Mouse (Mus musculus) limb, embryonic 14.5 days (tissue): ENCODE results near the gene Gpr39. TPM values are rescaled to one million over a fixed set of nuclear protein-coding genes. Genes with fewer than 3 reads are reported as not detected.

Source experiments
- ATAC-seq: fragments of 200-750 bp; cut with Nextera tagmentation; 2 replicates; pipeline ENCODE4 v1.8.0; 2017; ENCODE audit warnings: low read depth, moderate number of reproducible peaks, moderate TSS enrichment; ENCODE audit not compliant: low FRiP score
- DNase-seq: peaks from one replicate; pipeline ENCODE4 v3.0.0-alpha.2; 2015; ENCODE audit warnings: low spot score
- H3K27ac ChIP-seq: fragments of 300-500 bp; sonication (generic); replicated peaks from 2 replicates; pipeline ENCODE4 v1.5.1; 2014; ENCODE audit warnings: low read depth, mild to moderate bottlenecking, low read length, moderate library complexity, mixed read lengths
- H3K27me3 ChIP-seq: fragments of 300-500 bp; sonication (generic); 2 replicates; pipeline ENCODE4 v1.6.1; 2014; ENCODE audit warnings: low read length, mixed read lengths; ENCODE audit not compliant: control insufficient read depth, insufficient read depth
- H3K36me3 ChIP-seq: fragments of 300-500 bp; sonication (generic); 2 replicates; pipeline ENCODE4 v1.6.1; 2014; ENCODE audit warnings: mild to moderate bottlenecking, low read length, moderate library complexity, mixed read lengths; ENCODE audit not compliant: control insufficient read depth, insufficient read depth
- H3K4me1 ChIP-seq: fragments of 300-500 bp; sonication (generic); 2 replicates; pipeline ENCODE4 v1.6.1; 2014; ENCODE audit warnings: antibody characterized with exemption, low read length, mixed read lengths; ENCODE audit not compliant: control insufficient read depth, insufficient read depth
- H3K4me2 ChIP-seq: fragments of 300-500 bp; sonication (generic); replicated peaks from 2 replicates; pipeline ENCODE4 v1.6.1; 2014; ENCODE audit warnings: low read depth, mild to moderate bottlenecking, low read length, moderate library complexity; ENCODE audit not compliant: severe bottlenecking
- H3K4me3 ChIP-seq: fragments of 300-500 bp; sonication (generic); replicated peaks from 2 replicates; pipeline ENCODE4 v1.5.1; 2014; ENCODE audit warnings: low read length
- H3K9ac ChIP-seq: fragments of 300-500 bp; sonication (generic); 2 replicates; pipeline ENCODE4 v1.6.1; 2014; ENCODE audit warnings: mild to moderate bottlenecking, low read depth, low read length, moderate library complexity; ENCODE audit not compliant: severe bottlenecking
- H3K9me3 ChIP-seq: fragments of 300-500 bp; sonication (generic); 2 replicates; pipeline ENCODE4 v1.6.1; 2016; ENCODE audit warnings: low read length; ENCODE audit not compliant: control insufficient read depth
- POLR2A ChIP-seq: fragments of 200-500 bp; IDR thresholded peaks from 2 replicates; pipeline ENCODE4 v1.8.0; 2012; ENCODE audit warnings: inconsistent platforms, mild to moderate bottlenecking, moderate library complexity, borderline replicate concordance; ENCODE audit not compliant: insufficient read depth, insufficient read length; ENCODE audit errors: extremely low read depth
- WGBS: fragments of 180-500 bp; shearing (Covaris S2); extraction: QIAGEN DNeasy Blood & Tissue Kit; methylation state at CpG from one replicate; pipeline ENCODE4 v1.1.7; 2014; 5-methylcytosine and 5-hydroxymethylcytosine counted together
- polyA plus RNA-seq, 2 experiments: library from polyadenylated mRNA; depleted of rRNA in 1 of 2; stranded (reverse) in 1 of 2; unstranded in 1 of 2; fragments of >200 nt; fragmentation: Nextera tagmentation in 1 of 2; extraction: Ambion mirVana in 1 of 2; gene quantifications; 2 replicates each; pipeline versions ENCODE4 v1.2.1 to v1.2.3; 2012 to 2014

The Gpr39 gene
- polyA plus RNA-seq, 2 experiments, result 0.12 to 0.23 TPM

DNA sequence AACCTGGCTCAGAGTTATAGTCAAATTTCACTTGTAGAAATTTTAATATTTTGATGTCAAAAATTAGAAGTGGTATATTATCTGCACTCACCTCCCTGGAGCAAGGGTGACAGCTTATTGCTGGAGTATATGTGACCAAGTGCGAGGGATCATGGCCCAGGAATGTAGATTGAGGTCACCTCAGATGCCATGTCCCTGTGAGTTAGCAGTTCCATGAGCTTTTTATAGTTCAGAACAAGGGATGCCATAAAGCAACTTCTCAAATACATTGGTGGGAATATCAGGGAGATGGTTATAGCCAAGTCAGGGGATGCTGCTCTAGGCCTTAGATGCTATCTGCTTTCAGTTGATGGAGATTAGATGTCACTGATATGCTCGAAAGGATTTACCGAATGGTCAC lies 27.7 kb upstream of the Gpr39 start:
- ATAC-seq (no peak), DNase-seq (no peak)
- Histone ChIP-seq H3K4me3 (no peak overlapping the region), H3K9me3 (no peaks in the 10 kb centered on the region), H3K4me1 (no peaks in the 10 kb centered on the region), H3K27me3 (no peaks in the 10 kb centered on the region), H3K9ac (no peak overlapping the region), H3K36me3 (no peaks in the 10 kb centered on the region), H3K27ac (no peak overlapping the region), H3K4me2 (no peak overlapping the region)
- WGBS, result 76% methylated on average over 3 of the region's 3 CpGs
- no peak for TF ChIP-seq POLR2A

GRCm38 (mm10) chr1:125652836-125653594 lies 23.8 kb upstream of the Gpr39 start:
- no peaks in the 10 kb centered on the region for H3K27me3 ChIP-seq
- H3K4me1 ChIP-seq, result no peaks in the 10 kb centered on the region
- no peaks in the 10 kb centered on the region for H3K9me3 ChIP-seq
- DNase-seq (no peak), ATAC-seq (no peak)
- WGBS, result 70% methylated on average over 1 of the region's 1 CpGs
- TF ChIP-seq POLR2A, result no peak
- H3K4me3 ChIP-seq, result no peak overlapping the region
- no peaks in the 10 kb centered on the region for H3K36me3 ChIP-seq
- H3K9ac ChIP-seq, result no peak overlapping the region
- H3K27ac ChIP-seq, result no peak overlapping the region
- no peak overlapping the region for H3K4me2 ChIP-seq

DNA sequence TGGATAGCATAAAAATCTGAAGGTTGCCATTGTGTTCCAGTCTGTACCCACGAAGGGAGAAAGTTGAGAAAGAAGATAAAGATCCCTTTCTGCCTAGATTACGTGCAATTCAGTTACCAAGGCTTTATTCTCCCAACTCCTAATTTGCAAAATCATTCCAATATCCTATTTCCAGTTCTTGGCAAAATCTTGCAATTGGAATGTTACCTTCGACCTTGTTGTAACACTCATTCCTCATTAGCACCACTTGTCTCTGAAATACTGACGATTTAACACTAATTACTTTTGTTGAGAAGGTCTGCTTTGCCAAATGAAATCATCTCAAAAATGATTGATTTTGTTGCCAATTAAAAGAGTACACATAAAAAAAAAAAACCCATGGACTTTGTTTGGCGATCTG lies 19.4 kb upstream of the Gpr39 start:
- Histone ChIP-seq H3K9me3 (no peaks in the 10 kb centered on the region), H3K4me2 (no peak overlapping the region), H3K9ac (no peak overlapping the region), H3K36me3 (no peaks in the 10 kb centered on the region), H3K27me3 (no peaks in the 10 kb centered on the region), H3K4me1 (no peaks in the 10 kb centered on the region), H3K27ac (no peak overlapping the region), H3K4me3 (no peak overlapping the region)
- 82% methylated on average over 5 of the region's 5 CpGs for WGBS
- no peak for TF ChIP-seq POLR2A
- ATAC-seq (no peak), DNase-seq (no peak)

- H3K9ac ChIP-seq, result no peak overlapping the region
- H3K4me3 ChIP-seq, result no peak overlapping the region
- no peaks in the 10 kb centered on the region for H3K4me1 ChIP-seq
- H3K27me3 ChIP-seq, result no peaks in the 10 kb centered on the region
- no peak for ATAC-seq
- DNase-seq, result no peak
- no peak overlapping the region for H3K4me2 ChIP-seq
- 92% methylated on average over 4 of the region's 4 CpGs for WGBS
- no peak overlapping the region for H3K27ac ChIP-seq
- no peak for TF ChIP-seq POLR2A
- H3K9me3 ChIP-seq, result no peaks in the 10 kb centered on the region
- H3K36me3 ChIP-seq, result no peaks in the 10 kb centered on the region
Measured at GRCm38 (mm10) chr1:125660151-125660550, 16.6 kb upstream of the Gpr39 start.

DNA sequence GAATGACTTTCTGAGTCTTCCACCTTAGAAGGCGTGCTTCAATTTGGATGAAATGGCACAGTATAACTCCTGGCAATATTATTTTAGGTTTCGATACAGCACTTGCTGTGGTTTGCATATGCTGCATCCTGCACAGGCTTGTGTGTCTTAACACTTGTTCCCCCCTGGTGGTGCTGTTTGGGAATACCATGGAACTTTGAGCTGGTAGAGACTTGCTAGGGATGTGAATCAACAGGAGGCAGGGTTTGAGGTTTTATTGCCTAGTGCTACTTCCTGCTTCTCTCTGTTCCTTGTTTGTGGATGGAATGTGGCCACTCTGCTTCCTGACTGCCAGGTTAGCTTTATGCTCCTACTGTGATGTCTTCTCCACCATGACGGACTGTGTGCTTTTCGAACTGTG lies 15.9 kb upstream of the Gpr39 start:
- no peaks in the 10 kb centered on the region for H3K36me3 ChIP-seq
- H3K4me3 ChIP-seq, result no peak overlapping the region
- WGBS, result 96% methylated on average over 4 of the region's 4 CpGs
- H3K4me2 ChIP-seq, result no peak overlapping the region
- TF ChIP-seq POLR2A, result no peak
- H3K27ac ChIP-seq, result no peak overlapping the region
- H3K9me3 ChIP-seq, result no peaks in the 10 kb centered on the region
- H3K27me3 ChIP-seq, result no peaks in the 10 kb centered on the region
- no peak for ATAC-seq
- no peak overlapping the region for H3K9ac ChIP-seq
- H3K4me1 ChIP-seq, result no peaks in the 10 kb centered on the region
- no peak for DNase-seq
